Mouse (Mus musculus): ENCODE data around the gene Lsamp. TPM values are rescaled to one million over a fixed set of nuclear protein-coding genes. Genes with fewer than 3 reads are reported as not detected.

Gene Lsamp
- total RNA-seq, 2 experiments from 2014 or later = 430 to 462 TPM

DNA sequence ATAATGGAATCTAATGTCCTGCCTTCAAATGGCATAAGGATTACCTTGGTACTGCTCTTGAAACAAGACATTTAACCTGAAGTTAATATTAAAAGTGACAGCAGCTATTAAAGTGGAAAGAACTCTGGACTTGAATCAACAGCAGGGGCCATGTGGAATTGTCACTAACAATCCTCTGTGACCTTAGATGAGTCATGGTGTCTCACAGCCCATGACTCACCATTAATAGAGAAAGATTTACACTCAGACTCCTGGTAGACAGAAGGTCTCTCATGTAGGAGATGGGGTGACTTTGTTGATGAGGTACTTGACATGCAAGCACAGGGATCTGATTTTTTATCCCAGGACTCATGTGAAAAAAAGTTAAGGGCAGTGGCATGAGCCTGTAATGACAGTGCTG lies 701.4 kb downstream of the Lsamp start:
- DNase-seq = no peak

DNA sequence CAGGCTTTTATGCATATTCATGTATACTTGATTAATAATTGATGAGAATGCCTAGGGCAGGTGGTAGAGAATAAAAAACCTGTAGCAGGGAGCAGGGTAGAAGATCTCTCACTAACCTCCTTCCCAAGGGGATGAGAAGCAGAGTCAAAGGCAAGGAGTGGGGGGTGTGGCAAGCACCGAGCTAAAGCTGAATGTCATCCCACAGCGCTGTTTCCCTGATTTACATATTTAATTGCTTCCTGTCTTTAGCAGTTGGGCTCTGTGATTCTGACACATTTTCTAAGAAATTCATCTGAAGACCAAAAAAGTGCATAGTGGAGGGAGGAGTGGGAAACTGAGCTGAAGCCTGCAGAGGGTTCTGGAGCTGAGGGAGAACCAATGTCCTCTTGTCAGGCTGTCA lies 708.1 kb downstream of the Lsamp start:
- peak; percentile 8 to 21 for DNase-seq

- DNase-seq = no peak
These were observed 713.1 kb downstream of the Lsamp start for GRCm38 (mm10) chr16:40697253-40697652.

DNA sequence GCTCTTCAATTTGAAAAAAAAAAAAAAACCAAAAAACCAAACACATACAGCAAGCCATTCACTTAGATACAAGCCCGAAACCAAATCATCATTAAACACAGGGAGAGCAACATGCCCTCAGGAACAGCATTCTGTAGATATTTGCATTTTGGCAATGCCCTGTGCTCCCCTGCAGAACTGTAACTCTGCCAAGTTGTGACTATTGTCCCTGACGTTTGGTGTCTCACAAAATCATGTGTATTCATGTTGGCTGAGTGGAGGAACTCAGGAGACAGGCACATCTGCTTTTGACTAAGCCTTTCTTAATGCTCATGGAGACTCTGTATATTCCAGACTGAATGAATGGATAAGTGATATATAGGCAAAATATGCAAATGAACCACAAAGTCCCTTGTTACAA lies 724.4 kb downstream of the Lsamp start:
- no peak for DNase-seq

DNA sequence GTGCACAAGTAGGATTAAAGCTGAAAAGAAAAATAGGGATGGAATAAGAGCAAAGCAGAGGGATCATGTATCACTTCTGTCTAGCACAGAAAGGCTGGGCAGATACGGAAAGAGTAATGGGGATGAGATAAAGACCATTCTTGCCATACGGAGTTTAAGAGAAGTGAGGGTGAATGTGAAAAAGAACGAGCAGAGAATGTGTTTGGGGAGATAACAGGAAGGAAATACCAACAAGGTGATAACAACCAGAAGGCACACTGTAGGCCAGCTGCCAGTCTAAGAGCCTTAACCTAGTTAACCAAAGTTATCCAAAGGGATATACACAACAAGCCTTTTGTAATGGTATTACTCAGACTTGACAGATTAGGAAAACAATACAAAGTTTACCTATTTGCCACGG lies 725.4 kb downstream of the Lsamp start:
- DNase-seq = no peak

GRCm38 (mm10) chr16:40710068-40710467 lies 725.9 kb downstream of the Lsamp start:
- DNase-seq = no peak

DNA sequence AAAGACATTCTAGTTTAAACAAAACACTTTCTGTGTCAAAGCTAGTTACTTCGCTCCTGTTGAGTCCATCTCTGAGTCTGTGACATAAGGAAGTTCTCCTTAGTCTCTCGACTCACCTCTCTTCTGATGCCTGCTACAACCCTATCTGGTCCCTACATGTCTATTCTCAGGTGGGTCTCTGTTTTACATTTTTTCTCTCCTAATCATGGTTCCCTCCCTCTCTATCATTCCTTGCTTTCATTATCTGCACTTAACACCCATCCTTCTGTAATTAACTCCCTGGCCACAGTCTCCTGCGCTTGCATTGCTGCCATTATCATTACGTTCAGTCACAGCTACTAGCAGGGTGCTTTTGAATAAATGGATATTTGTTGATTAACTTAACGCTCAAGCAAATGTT lies 726.3 kb downstream of the Lsamp start:
- no peak for DNase-seq

DNA sequence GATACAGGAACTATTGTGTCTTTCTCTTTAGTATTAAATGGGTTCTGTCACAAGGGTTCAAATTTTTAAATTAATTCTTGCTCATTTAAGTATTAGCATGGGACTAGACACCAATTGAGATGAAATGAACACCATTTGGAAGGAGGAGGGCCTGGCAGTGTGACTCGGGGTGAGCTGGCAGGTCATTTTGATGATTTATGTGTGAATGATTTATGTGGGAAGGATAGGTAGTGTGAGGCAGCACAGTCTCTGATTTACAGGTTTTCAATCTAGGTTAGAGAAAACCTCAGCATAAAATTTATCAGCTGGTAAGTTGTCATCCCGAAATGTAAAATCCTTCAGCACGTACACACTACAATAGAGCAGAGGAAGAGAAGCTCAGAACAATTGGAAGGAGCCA lies 729.6 kb downstream of the Lsamp start:
- no peak for DNase-seq

DNA sequence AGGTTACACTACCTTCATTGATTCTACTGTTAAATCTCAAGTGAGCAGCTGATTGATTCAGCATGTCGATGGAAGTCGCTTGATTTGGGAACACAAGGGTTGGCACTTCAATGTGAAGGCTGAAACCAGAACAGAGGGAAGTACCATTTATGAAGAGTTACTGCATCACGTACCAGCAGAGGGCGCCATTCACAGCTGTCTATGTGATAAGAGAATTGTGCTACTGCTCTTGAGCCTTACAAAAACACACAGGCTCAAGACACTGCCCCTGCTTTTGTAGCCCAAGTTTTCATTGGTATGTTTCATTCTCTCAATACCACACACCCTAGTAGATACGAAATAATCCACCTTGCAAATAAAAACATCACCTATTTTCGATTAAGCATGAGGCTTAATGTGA lies 754.9 kb downstream of the Lsamp start:
- peak; percentile 41 to 52 for DNase-seq

DNA sequence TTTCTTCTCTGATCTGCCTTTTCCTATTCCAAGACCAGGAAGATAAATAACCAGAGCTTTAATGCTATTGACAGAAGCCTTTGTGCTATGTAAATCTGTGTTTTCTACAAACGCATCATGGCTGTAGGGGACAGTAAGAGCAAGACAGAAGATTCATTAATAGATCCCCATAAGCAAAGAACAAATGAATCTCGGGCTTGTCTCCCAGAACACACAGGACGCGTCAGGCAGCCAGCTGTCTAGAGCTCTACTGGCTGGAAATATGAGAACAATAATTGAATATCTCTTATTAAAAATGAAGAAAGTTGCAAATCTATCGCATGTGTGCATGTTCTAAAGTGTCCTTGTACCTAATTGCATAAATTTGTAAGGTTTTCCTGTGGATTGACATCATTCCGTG lies 755.6 kb downstream of the Lsamp start:
- DNase-seq = peak; percentile 14 to 28

DNA sequence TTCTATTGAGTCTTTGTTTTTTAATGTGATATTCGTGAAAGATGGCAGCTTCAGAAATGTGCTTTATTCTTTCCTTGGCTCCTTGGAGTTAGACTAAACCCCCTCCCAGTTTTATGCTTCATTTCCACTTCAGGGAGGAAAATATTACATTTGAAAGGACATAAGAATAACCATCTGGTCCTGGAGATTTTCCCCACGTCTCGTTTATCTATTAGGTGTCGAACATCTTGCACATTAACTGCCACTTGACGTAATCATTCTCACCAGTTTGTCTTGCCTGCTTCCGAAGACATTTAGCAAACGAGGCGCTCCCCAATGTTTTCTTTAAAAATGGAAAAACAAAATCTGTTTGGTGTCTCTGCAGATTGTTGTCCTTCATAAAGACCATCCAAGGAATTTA lies 756.1 kb downstream of the Lsamp start:
- no peak for DNase-seq

DNA sequence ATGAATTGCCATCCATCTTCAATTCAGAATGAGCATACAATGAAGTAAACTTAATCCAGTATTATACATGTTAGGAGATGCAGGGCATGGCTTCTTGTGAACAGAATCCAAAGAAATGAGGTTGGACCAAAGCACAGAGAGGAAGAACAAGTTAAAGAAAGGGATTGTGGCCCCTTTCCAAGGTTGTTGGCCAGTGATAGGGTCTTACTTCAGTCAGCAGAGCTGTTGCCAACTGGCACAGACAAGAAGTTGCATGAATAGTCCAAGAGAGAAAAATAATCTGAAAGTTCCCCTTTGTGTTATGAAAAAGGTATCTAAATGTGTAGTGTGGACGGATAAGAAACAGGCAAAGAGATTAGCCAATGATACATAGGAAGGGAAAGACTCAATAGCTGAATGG lies 843.0 kb downstream of the Lsamp start:
- DNase-seq = no peak

DNA sequence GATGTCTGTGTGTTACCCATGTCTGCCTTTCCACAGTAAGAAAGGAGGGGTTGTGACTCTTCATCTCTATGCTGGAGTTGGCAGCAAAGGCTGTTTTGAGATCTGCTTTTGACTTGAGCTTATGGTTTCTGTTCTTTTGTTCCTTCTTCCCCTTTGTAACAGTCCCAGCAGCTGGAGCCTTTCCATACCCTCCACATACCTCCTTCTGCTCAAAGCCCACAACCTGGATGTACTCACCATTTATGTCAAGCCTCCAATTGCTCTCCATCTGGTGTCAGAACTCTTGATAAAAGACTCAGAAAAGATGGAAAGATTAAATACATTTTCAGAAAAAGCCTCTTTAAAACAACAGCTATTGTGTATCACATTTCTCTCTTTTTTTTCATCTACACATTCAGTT lies 847.4 kb downstream of the Lsamp start:
- DNase-seq = no peak

DNA sequence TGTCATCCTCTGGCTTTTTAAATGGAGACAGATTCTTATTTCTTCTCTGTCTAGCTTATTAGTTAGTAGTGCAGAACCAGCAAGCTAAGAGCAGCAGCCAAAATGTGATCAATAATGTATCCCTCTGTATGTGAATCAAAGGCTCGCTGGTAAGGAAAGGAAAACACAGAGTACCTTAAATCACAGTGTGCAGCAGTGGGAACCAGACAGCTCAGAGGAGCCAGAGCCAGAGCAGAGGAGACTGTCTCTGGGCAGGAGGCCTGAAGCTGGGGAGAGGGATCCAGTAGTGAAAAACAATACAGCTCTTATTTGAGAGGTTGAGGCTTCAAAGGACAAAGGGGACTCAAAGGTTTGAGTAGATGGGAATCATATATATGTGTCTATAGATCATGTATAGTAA lies 857.6 kb downstream of the Lsamp start:
- no peak for DNase-seq

- no peak for DNase-seq
These were observed 882.6 kb downstream of the Lsamp start for GRCm38 (mm10) chr16:40866733-40867132.

DNA sequence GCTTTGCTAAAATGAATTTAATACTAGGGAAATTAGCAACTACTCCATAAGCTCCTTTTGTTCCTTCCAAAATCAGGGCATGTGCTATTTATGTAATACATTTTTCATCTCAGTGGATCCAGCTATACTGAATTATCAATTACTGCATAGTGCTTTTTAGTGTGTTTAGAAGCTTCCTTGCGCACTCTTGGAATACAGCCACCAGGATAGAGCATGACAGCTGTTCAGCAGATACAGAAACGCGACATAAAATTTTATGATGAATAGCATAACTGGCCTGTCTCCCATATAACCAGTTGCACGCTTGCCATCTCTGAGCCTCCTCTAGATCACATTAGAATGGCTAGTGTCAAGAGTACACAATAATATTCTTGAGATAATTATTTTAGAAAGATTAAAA lies 894.1 kb downstream of the Lsamp start:
- peak; percentile 7 to 29 for DNase-seq

DNA sequence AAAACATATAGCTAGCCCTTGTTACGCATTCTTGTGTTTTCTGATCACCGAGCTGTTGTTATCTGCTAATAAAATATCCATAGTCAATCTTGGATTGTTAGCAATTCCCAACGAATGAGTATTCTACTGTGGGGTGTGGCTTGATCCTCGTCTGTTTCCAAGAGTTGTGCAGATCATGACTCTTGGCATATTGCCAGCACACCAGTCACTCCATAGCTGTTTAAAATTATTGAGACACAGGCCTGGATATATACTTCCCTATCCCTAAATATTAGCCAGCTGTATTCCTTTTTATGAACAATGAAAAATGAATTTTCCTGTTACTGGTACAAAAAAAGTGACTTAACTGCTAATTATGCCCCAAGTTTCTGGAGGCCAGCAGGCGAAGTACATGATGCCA lies 897.8 kb downstream of the Lsamp start:
- DNase-seq = no peak

DNA sequence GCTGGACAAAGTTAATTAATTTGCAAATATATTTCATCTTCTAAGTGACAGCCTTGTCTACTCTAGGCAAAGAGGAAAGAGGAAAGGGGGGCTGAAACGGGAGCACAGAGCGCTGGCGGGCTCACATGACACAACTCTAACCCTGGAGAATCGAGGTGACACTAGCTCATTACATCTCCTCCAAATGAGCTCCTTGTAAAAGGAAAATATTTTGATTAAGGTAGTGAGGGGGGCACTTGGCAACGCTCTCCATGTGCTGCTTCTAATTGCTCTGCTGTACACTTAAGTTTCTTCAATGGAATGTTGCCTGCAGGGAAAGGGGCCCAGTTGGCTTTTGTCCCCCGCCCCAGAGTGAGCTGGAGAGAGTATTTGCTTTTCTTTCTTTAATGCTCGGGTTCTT lies 907.2 kb downstream of the Lsamp start:
- DNase-seq = no peak

DNA sequence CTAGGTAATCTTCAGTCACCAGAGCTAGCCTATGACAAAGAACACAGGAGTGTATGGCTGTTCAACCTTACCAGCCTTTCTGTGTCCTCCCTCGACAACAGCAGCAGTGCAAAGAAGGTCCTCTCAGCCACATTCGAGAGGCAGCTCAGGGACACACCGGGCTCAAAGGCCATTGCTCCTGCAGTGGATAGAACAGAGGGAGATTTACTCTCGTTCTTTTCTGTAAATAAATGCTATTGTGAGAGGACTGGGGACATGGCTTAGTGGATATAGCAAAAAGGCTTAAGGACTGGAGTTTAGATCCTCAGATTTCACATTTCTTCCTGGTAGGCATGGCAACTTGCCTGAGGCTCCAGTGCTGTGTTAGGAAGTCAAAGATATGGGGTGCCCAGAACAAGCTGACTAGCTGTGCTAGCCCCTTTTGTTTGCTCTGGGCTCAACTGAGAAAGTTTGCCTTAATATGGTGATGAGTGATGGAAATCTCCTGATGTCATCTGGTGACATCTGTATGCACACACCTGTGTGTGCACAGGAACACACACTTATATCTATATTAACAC lies 913.7 kb downstream of the Lsamp start:
- DNase-seq = no peak

DNA sequence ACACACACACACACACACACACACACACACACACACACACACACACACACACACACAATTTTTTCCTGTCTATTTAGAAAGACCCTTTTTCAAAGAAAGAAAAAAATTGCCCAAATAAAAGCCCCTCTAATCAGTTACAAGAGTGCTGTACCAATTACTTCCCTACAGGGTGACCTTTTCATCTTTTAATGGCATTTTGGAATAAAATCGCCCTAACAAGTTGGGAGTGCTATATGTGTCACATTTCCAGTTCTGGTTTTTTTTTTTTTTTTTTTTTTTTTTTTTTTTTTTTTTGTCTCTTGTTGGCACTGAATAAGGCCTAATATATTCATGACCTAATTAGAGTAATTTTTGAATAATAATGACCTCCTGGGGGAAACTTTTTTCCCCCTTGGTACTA lies 923.7 kb downstream of the Lsamp start:
- DNase-seq = no peak

DNA sequence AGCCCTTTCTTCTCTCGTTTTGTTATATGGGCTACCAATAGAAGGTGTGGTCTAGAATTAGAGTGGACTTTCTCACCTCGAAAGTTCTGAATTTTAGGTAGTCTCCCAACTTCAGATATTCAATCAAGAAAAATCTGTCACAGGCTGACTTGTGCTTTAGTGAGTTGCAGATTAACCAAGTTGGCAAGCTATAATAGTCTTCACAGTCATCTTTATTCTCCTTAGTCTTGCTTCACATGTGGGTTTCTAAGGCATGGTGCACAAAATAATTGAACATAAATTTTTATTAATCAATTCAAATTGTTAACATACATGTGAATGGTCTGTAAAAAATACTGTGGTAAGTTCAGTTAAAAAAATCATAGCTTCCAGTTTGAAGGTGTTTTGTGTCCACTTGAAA lies 930.0 kb downstream of the Lsamp start:
- DNase-seq = no peak

GRCm38 (mm10) chr16:40930596-40930995 lies 946.4 kb downstream of the Lsamp start:
- DNase-seq = no peak

GRCm38 (mm10) chr16:40942266-40942665 lies 958.1 kb downstream of the Lsamp start:
- DNase-seq = no peak

DNA sequence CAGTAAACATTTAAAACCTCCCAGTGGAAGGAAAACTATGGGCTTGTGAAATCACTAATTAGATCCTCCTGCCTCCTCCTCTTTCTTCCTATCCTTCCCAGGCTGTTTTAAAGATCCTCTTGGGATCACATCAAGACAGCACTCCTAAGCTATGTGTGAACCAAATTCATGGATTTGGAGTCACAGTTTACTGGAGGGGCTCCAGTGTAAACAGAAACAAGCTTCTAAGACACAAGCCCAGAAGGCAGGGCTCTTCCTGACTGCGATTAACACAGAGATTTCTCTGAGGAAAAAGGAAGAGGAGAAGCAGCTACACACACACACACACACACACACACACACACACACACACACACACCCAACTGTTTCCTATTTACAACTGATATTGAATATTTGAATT lies 961.7 kb downstream of the Lsamp start:
- DNase-seq = no peak

GRCm38 (mm10) chr16:40948013-40948412 lies 963.9 kb downstream of the Lsamp start:
- no peak for DNase-seq

DNA sequence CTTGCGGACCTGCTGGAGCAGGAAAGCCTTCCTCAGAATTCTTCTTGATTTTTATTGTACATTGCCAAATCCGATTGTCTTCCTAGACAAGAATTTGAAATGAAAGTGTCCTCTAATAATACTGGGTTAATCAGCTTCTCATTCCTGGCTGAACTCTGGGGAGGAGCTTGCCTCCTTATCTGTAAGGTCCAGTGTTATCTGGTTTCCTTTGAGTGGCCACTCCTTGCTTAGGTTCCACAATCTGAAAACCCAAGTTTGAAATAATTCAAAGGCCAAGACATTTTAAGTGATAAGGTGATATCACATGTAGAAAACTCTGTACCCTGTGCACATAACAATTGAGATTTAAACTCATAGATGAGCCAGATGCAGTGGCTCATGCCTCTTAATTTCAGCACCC lies 975.0 kb downstream of the Lsamp start:
- no peak for DNase-seq
